Mouse (Mus musculus) CD4-positive helper T cell, adult 2 months (primary cell): ENCODE data around the gene Gsto2.
A peak's percentile ranks its signal among the peaks of the same experiment; 100 is the strongest.

ENCODE experiments used
- DNase-seq: peaks from one replicate; pipeline ENCODE4 v3.0.0-alpha.2; 2012; ENCODE audit warnings: low read depth, missing footprints, low spot score

The Gsto2 gene

GRCm38 (mm10) chr19:47857957-47858942, 7.1 kb upstream of the Gsto2 start:
- DNase-seq: no peak

GRCm38 (mm10) chr19:47859180-47859579, 6.2 kb upstream of the Gsto2 start:
- DNase-seq: no peak

GRCm38 (mm10) chr19:47862581-47862980, 2.8 kb upstream of the Gsto2 start:
- no peak for DNase-seq

- DNase-seq: no peak
Observed at GRCm38 (mm10) chr19:47864051-47864450, 1.3 kb upstream of the Gsto2 start.

GRCm38 (mm10) chr19:47864721-47865120, 613 bp upstream of the Gsto2 start:
- no peak for DNase-seq

- DNase-seq: no peak
Observed at GRCm38 (mm10) chr19:47867628-47868175, 2.4 kb downstream of the Gsto2 start.

- DNase-seq: no peak
Observed at GRCm38 (mm10) chr19:47868951-47869350, 3.6 kb downstream of the Gsto2 start.

GRCm38 (mm10) chr19:47869516-47869915, 4.2 kb downstream of the Gsto2 start:
- no peak for DNase-seq

GRCm38 (mm10) chr19:47870102-47870666, 4.8 kb downstream of the Gsto2 start:
- DNase-seq: no peak

GRCm38 (mm10) chr19:47871515-47871914, 6.2 kb downstream of the Gsto2 start:
- no peak for DNase-seq

GRCm38 (mm10) chr19:47876252-47876651, 10.9 kb downstream of the Gsto2 start:
- DNase-seq: no peak

GRCm38 (mm10) chr19:47881538-47881937, 16.2 kb downstream of the Gsto2 start:
- no peak for DNase-seq

GRCm38 (mm10) chr19:47882151-47882881, 17.0 kb downstream of the Gsto2 start:
- peak; percentile 91 for DNase-seq

GRCm38 (mm10) chr19:47882882-47883254, 17.5 kb downstream of the Gsto2 start:
- no peak for DNase-seq

- DNase-seq: no peak
Observed at GRCm38 (mm10) chr19:47884296-47885085, 19.2 kb downstream of the Gsto2 start.

- DNase-seq: no peak
Observed at GRCm38 (mm10) chr19:47885191-47885743, 19.9 kb downstream of the Gsto2 start.

GRCm38 (mm10) chr19:47885886-47886285, 20.6 kb downstream of the Gsto2 start:
- DNase-seq: no peak

GRCm38 (mm10) chr19:47886617-47887016, 21.3 kb downstream of the Gsto2 start:
- no peak for DNase-seq

GRCm38 (mm10) chr19:47887417-47887816, 22.1 kb downstream of the Gsto2 start:
- peak; percentile 47 for DNase-seq

GRCm38 (mm10) chr19:47888037-47888436, 22.7 kb downstream of the Gsto2 start:
- peak; percentile 35 for DNase-seq
